Mouse (Mus musculus) ovary, postnatal 10 days (tissue): Measurements from ENCODE around the gene Mvb12b.

Experiments used
- DNase-seq: peaks from one replicate; pipeline ENCODE4 v3.0.0; 2022; ENCODE audit warnings: low spot score

Gene Mvb12b

GRCm38 (mm10) chr2:33811349-33811890 lies 76.3 kb downstream of the Mvb12b start:
- DNase-seq, result no peak

- no peak for DNase-seq
Observed at GRCm38 (mm10) chr2:33809081-33809480, 78.7 kb downstream of the Mvb12b start.

GRCm38 (mm10) chr2:33808032-33808431 lies 79.7 kb downstream of the Mvb12b start:
- DNase-seq, result no peak

- DNase-seq, result no peak
Observed at GRCm38 (mm10) chr2:33805640-33806039, 82.1 kb downstream of the Mvb12b start.

GRCm38 (mm10) chr2:33803717-33804214 lies 84.0 kb downstream of the Mvb12b start:
- DNase-seq, result no peak

GRCm38 (mm10) chr2:33803083-33803615 lies 84.6 kb downstream of the Mvb12b start:
- DNase-seq, result no peak

GRCm38 (mm10) chr2:33801760-33802159 lies 86.0 kb downstream of the Mvb12b start:
- DNase-seq, result no peak

- DNase-seq, result no peak
Observed at GRCm38 (mm10) chr2:33801336-33801735, 86.4 kb downstream of the Mvb12b start.

- DNase-seq, result no peak
Observed at GRCm38 (mm10) chr2:33800221-33800620, 87.5 kb downstream of the Mvb12b start.

- DNase-seq, result no peak
Observed at GRCm38 (mm10) chr2:33795716-33796472, 91.9 kb downstream of the Mvb12b start.

GRCm38 (mm10) chr2:33795001-33795580 lies 92.7 kb downstream of the Mvb12b start:
- no peak for DNase-seq

GRCm38 (mm10) chr2:33794483-33794882 lies 93.3 kb downstream of the Mvb12b start:
- DNase-seq, result no peak

- no peak for DNase-seq
Observed at GRCm38 (mm10) chr2:33790301-33790700, 97.4 kb downstream of the Mvb12b start.

- no peak for DNase-seq
Observed at GRCm38 (mm10) chr2:33789732-33790131, 98.0 kb downstream of the Mvb12b start.

- no peak for DNase-seq
Observed at GRCm38 (mm10) chr2:33789279-33789678, 98.5 kb downstream of the Mvb12b start.

- no peak for DNase-seq
Observed at GRCm38 (mm10) chr2:33788851-33789250, 98.9 kb downstream of the Mvb12b start.

GRCm38 (mm10) chr2:33788131-33788530 lies 99.6 kb downstream of the Mvb12b start:
- no peak for DNase-seq

- no peak for DNase-seq
Observed at GRCm38 (mm10) chr2:33786064-33786463, 101.7 kb downstream of the Mvb12b start.

- DNase-seq, result no peak
Observed at GRCm38 (mm10) chr2:33785596-33785995, 102.2 kb downstream of the Mvb12b start.

- DNase-seq, result no peak
Observed at GRCm38 (mm10) chr2:33784721-33785120, 103.0 kb downstream of the Mvb12b start.

- no peak for DNase-seq
Observed at GRCm38 (mm10) chr2:33783419-33783818, 104.3 kb downstream of the Mvb12b start.

GRCm38 (mm10) chr2:33781655-33782400 lies 105.9 kb downstream of the Mvb12b start:
- DNase-seq, result no peak
